Mouse (Mus musculus) cortical plate, adult 2 months (tissue): Measurements from ENCODE around the gene Strip2.

ENCODE experiments used
- CTCF ChIP-seq: fragments of 200-500 bp; IDR thresholded peaks from 2 replicates; pipeline ENCODE4 v1.5.1; 2011; ENCODE audit warnings: mild to moderate bottlenecking, control low read depth, low read length; ENCODE audit not compliant: insufficient read depth; ENCODE audit errors: extremely low read depth
- POLR2A ChIP-seq: fragments of 200-500 bp; IDR thresholded peaks from 2 replicates; pipeline ENCODE4 v1.6.1; 2011; ENCODE audit warnings: mild to moderate bottlenecking, low read length, control low read depth; ENCODE audit not compliant: insufficient read depth; ENCODE audit errors: extremely low read depth

DNA sequence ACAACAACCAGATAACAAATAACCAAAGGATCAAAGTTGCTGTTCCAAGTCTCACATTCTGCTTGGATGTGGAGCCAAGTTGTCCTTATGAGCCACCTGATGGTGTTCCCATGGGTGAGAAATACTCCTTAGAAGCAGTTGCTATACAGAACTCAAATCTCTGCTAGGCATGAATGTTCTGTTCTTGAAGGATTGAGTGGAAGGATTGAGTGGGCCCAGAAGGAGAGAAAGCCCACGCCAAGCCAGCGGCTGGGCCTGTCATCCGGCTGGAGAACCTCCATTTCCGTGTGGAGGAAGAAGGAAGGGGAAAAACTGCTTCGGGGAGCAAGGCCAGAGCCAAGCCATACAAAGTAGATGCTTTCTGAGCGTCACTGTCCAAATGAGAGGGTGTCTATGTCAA lies 44.3 kb downstream of the Strip2 start:
- no peak for TF ChIP-seq POLR2A
- no peak for TF ChIP-seq CTCF
